Mouse (Mus musculus): ENCODE results near the gene Eno1. TPM values are rescaled to one million over a fixed set of nuclear protein-coding genes. Genes with fewer than 3 reads are reported as not detected.

Eno1 gene
- total RNA-seq, 1 experiment, result 824 TPM

DNA sequence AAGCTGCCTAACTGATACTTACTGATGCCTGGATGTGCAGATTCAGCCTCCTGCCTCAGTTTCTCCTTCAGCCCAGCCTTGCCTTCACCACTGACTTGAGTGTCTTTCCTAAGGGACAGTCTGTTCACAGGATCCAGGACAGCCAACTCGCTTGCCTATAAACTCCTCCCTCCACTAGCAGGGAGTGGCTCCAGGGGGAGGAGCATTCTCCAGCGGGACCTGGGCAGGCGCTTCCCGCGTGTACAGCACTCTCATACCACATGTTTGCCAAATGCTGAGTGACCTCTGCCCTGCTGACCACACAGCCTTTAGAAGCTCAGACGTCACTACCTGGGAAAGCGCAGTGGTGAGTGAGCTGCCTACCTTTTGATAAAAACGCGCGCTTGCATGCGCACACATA lies 15.9 kb upstream of the Eno1 start:
- H3K9ac ChIP-seq (ENCODE audit: insufficient read depth, low read depth, low read length, poor library complexity, severe bottlenecking), result peak overlapping the region; percentile 57; the same call in 1 of the 2 replicates
- H3K27ac ChIP-seq (ENCODE audit: insufficient read depth, low read depth, low read length, poor library complexity, severe bottlenecking), result no peak overlapping the region
- peaks cover 4 to 5% of the 10 kb centered on the region in 2 experiments; a peak in 1 of 4 replicates for H3K4me1 ChIP-seq (ENCODE audit: control insufficient read depth in 2 of 2, insufficient read depth in 2 of 2, low read length in 2 of 2, poor library complexity in 1 of 2)
- TF ChIP-seq MAFK (IDR thresholded peaks at IDR 0.05; ENCODE audit: insufficient read depth, low read depth, low read length) (no peak), CHD2 (IDR thresholded peaks at IDR 0.05; ENCODE audit: low read depth, low read length) (no peak), ZC3H11A (IDR thresholded peaks at IDR 0.05; ENCODE audit: borderline replicate concordance, low read depth, low read length) (no peak), ZNF384 (IDR thresholded peaks at IDR 0.05; ENCODE audit: low read depth, low read length) (no peak), HCFC1 (IDR thresholded peaks at IDR 0.05; ENCODE audit: borderline replicate concordance, insufficient read depth, low read length) (no peak)
- no peak for DNase-seq (ENCODE audit: low read depth, low spot score)
- H3K4me3 ChIP-seq (ENCODE audit: insufficient read depth in 1 of 2, low read depth in 1 of 2, low read length in 2 of 2, poor library complexity in 1 of 2, severe bottlenecking in 1 of 2), result peak overlapping the region; percentile 38 to 54
- H3K9me3 ChIP-seq (ENCODE audit: control insufficient read depth, insufficient read depth, low read depth, low read length), result no peaks in the 10 kb centered on the region
- in situ Hi-C loops (cut with MboI; ENCODE audit: low sequenced_read_pairs in 2 of 2, unreplicated experiment in 2 of 2), result no loop called here
- H3K36me3 ChIP-seq (ENCODE audit: control insufficient read depth, insufficient read depth, low read length, poor library complexity, severe bottlenecking), result no peaks in the 10 kb centered on the region

DNA sequence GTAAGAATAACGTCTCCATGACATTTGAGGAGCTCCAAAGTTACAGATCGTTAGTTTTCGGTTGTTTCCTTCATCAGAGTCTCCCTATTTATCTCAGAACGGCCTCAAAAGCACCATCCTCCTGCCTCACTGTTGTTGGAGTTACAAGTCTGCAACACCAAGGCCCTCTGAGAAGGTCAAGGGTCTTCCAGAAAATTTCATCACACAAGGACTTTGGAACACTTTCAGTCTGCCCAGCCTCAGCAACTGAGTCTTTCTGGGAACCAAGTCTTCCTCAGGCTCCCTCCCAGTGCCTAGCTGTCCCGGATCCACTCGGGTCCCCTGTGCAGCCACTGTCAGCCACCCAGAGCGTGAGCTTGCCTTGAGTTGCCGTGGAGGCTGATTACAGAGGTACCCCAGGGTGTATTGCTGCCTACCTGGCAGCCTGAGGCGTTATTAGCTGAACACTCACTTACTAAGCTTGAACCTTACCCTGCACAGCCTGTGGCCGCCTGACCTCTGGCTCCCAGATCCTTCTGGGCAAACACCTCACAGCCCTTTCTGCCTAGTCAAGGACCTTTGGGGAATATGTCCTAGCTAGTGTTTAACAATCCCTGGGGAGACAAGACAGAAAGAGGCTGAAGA lies 15.4 kb upstream of the Eno1 start:
- no peaks in the 10 kb centered on the region for H3K36me3 ChIP-seq (ENCODE audit: control insufficient read depth, insufficient read depth, low read length, poor library complexity, severe bottlenecking)
- no peak overlapping the region for H3K27ac ChIP-seq (ENCODE audit: insufficient read depth, low read depth, low read length, poor library complexity, severe bottlenecking)
- H3K9me3 ChIP-seq (ENCODE audit: control insufficient read depth, insufficient read depth, low read depth, low read length), result no peaks in the 10 kb centered on the region
- DNase-seq (ENCODE audit: low read depth, low spot score), result no peak
- in situ Hi-C loops (cut with MboI; ENCODE audit: low sequenced_read_pairs in 2 of 2, unreplicated experiment in 2 of 2), result no loop called here
- TF ChIP-seq CHD2 (IDR thresholded peaks at IDR 0.05; ENCODE audit: low read depth, low read length), result no peak
- no peak for TF ChIP-seq HCFC1 (IDR thresholded peaks at IDR 0.05; ENCODE audit: borderline replicate concordance, insufficient read depth, low read length)
- TF ChIP-seq MAFK (IDR thresholded peaks at IDR 0.05; ENCODE audit: insufficient read depth, low read depth, low read length), result no peak
- no peak for TF ChIP-seq ZNF384 (IDR thresholded peaks at IDR 0.05; ENCODE audit: low read depth, low read length)
- TF ChIP-seq ZC3H11A (IDR thresholded peaks at IDR 0.05; ENCODE audit: borderline replicate concordance, low read depth, low read length), result no peak
- H3K9ac ChIP-seq (ENCODE audit: insufficient read depth, low read depth, low read length, poor library complexity, severe bottlenecking), result peak overlapping the region; percentile 53; the same call in 1 of the 2 replicates
- peak overlapping the region; percentile 38 to 54 for H3K4me3 ChIP-seq (ENCODE audit: insufficient read depth in 1 of 2, low read depth in 1 of 2, low read length in 2 of 2, poor library complexity in 1 of 2, severe bottlenecking in 1 of 2)
- peaks cover 4 to 5% of the 10 kb centered on the region in 2 experiments; a peak in 1 of 4 replicates for H3K4me1 ChIP-seq (ENCODE audit: control insufficient read depth in 2 of 2, insufficient read depth in 2 of 2, low read length in 2 of 2, poor library complexity in 1 of 2)

- H3K9me3 ChIP-seq (ENCODE audit: control insufficient read depth, insufficient read depth, low read depth, low read length), result no peaks in the 10 kb centered on the region
- no peaks in the 10 kb centered on the region for H3K36me3 ChIP-seq (ENCODE audit: control insufficient read depth, insufficient read depth, low read length, poor library complexity, severe bottlenecking)
- no peak overlapping the region for H3K27ac ChIP-seq (ENCODE audit: insufficient read depth, low read depth, low read length, poor library complexity, severe bottlenecking)
- no peak for DNase-seq (ENCODE audit: low read depth, low spot score)
- in situ Hi-C loops (cut with MboI; ENCODE audit: low sequenced_read_pairs in 2 of 2, unreplicated experiment in 2 of 2), result no loop called here
- no peak overlapping the region for H3K9ac ChIP-seq (ENCODE audit: insufficient read depth, low read depth, low read length, poor library complexity, severe bottlenecking)
- peaks cover 7% of the 10 kb centered on the region in 2 experiments; a peak in 2 of 4 replicates for H3K4me1 ChIP-seq (ENCODE audit: control insufficient read depth in 2 of 2, insufficient read depth in 2 of 2, low read length in 2 of 2, poor library complexity in 1 of 2)
- no peak overlapping the region for H3K4me3 ChIP-seq (ENCODE audit: insufficient read depth in 1 of 2, low read depth in 1 of 2, low read length in 2 of 2, poor library complexity in 1 of 2, severe bottlenecking in 1 of 2)
- TF ChIP-seq ZNF384 (IDR thresholded peaks at IDR 0.05; ENCODE audit: low read depth, low read length) (no peak), ZC3H11A (IDR thresholded peaks at IDR 0.05; ENCODE audit: borderline replicate concordance, low read depth, low read length) (no peak), HCFC1 (IDR thresholded peaks at IDR 0.05; ENCODE audit: borderline replicate concordance, insufficient read depth, low read length) (no peak), MAFK (IDR thresholded peaks at IDR 0.05; ENCODE audit: insufficient read depth, low read depth, low read length) (peak; percentile 90), CHD2 (IDR thresholded peaks at IDR 0.05; ENCODE audit: low read depth, low read length) (no peak)
Observed at GRCm38 (mm10) chr4:150223830-150224229, 12.7 kb upstream of the Eno1 start.

DNA sequence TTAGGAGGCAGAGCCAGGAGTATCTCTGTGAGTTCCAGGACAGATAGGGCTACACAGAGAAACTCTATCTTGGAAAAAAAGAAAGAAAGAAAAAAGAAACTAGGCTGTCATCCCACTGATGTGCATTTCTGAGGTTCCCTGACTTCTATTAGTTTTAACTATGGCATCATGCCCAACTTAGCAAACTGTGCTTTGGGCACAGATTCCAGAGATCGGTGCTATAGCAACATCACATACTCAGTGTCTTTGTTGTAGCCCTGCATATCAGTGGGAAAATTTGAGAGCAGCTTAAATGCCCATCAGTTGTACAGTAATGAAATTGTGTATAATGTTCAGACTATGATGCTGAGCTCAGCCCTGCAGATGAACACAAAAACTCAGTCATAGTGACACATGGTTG lies 10.8 kb upstream of the Eno1 start:
- Histone ChIP-seq H3K4me3 (ENCODE audit: insufficient read depth in 1 of 2, low read depth in 1 of 2, low read length in 2 of 2, poor library complexity in 1 of 2, severe bottlenecking in 1 of 2) (no peak overlapping the region), H3K4me1 (ENCODE audit: control insufficient read depth in 2 of 2, insufficient read depth in 2 of 2, low read length in 2 of 2, poor library complexity in 1 of 2) (peaks cover 9% of the 10 kb centered on the region in 2 experiments), H3K27ac (ENCODE audit: insufficient read depth, low read depth, low read length, poor library complexity, severe bottlenecking) (no peak overlapping the region), H3K36me3 (ENCODE audit: control insufficient read depth, insufficient read depth, low read length, poor library complexity, severe bottlenecking) (no peaks in the 10 kb centered on the region), H3K9me3 (ENCODE audit: control insufficient read depth, insufficient read depth, low read depth, low read length) (no peaks in the 10 kb centered on the region), H3K9ac (ENCODE audit: insufficient read depth, low read depth, low read length, poor library complexity, severe bottlenecking) (no peak overlapping the region)
- no peak for DNase-seq (ENCODE audit: low read depth, low spot score)
- in situ Hi-C loops (cut with MboI; ENCODE audit: low sequenced_read_pairs in 2 of 2, unreplicated experiment in 2 of 2), result no loop called here
- TF ChIP-seq ZC3H11A (IDR thresholded peaks at IDR 0.05; ENCODE audit: borderline replicate concordance, low read depth, low read length) (no peak), CHD2 (IDR thresholded peaks at IDR 0.05; ENCODE audit: low read depth, low read length) (no peak), ZNF384 (IDR thresholded peaks at IDR 0.05; ENCODE audit: low read depth, low read length) (no peak), HCFC1 (IDR thresholded peaks at IDR 0.05; ENCODE audit: borderline replicate concordance, insufficient read depth, low read length) (no peak), MAFK (IDR thresholded peaks at IDR 0.05; ENCODE audit: insufficient read depth, low read depth, low read length) (no peak)
